Mouse (Mus musculus) erythroblast, adult 5-6 weeks (primary cell): ENCODE results near the gene Prkar1a. TPM values are rescaled to one million over a fixed set of nuclear protein-coding genes. Genes with fewer than 3 reads are reported as not detected.

Experiments used
- ATAC-seq: replicated peaks from 2 replicates; pipeline ENCODE4 v1.8.0; 2016; ENCODE audit warnings: moderate number of reproducible peaks, mild to moderate bottlenecking, moderate TSS enrichment, inconsistent platforms; ENCODE audit not compliant: poor library complexity, low FRiP score, severe bottlenecking
- total RNA-seq, 2 experiments: library from RNA; stranded (forward) in 1 of 2; stranded (reverse) in 1 of 2; fragments of 150-400 nt in 1 of 2; fragments of 200-764, 138-1000 nt in 1 of 2; gene quantifications; 2 replicates each; pipeline versions ENCODE4 v1.2.3 to v1.2.4; 2015 to 2017; ENCODE audit warnings: low replicate concordance in 2 of 2

Gene Prkar1a
- total RNA-seq, 2 experiments from 2014 or later: 20.4 to 30.0 TPM

- no peak for ATAC-seq
Measured at GRCm38 (mm10) chr11:109702031-109702815, 53.0 kb downstream of the Prkar1a start.

GRCm38 (mm10) chr11:109703845-109704244 lies 54.6 kb downstream of the Prkar1a start:
- ATAC-seq: no peak

- ATAC-seq: no peak
Measured at GRCm38 (mm10) chr11:109704311-109705205, 55.4 kb downstream of the Prkar1a start.

- no peak for ATAC-seq
Measured at GRCm38 (mm10) chr11:109705336-109706054, 56.3 kb downstream of the Prkar1a start.

GRCm38 (mm10) chr11:109706055-109706412 lies 56.8 kb downstream of the Prkar1a start:
- no peak for ATAC-seq

- ATAC-seq: no peak
Measured at GRCm38 (mm10) chr11:109706586-109706985, 57.4 kb downstream of the Prkar1a start.

- no peak for ATAC-seq
Measured at GRCm38 (mm10) chr11:109707442-109707841, 58.2 kb downstream of the Prkar1a start.

GRCm38 (mm10) chr11:109708786-109709185 lies 59.6 kb downstream of the Prkar1a start:
- no peak for ATAC-seq

- ATAC-seq: no peak
Measured at GRCm38 (mm10) chr11:109709501-109709900, 60.3 kb downstream of the Prkar1a start.

GRCm38 (mm10) chr11:109714341-109715247 lies 65.4 kb downstream of the Prkar1a start:
- no peak for ATAC-seq

GRCm38 (mm10) chr11:109715311-109715781 lies 66.1 kb downstream of the Prkar1a start:
- ATAC-seq: no peak

- ATAC-seq: no peak
Measured at GRCm38 (mm10) chr11:109716981-109717380, 67.8 kb downstream of the Prkar1a start.

- ATAC-seq: no peak
Measured at GRCm38 (mm10) chr11:109717448-109717847, 68.2 kb downstream of the Prkar1a start.

GRCm38 (mm10) chr11:109717966-109718895 lies 69.0 kb downstream of the Prkar1a start:
- no peak for ATAC-seq
